Mouse (Mus musculus) inflammation-experienced regulatory T-cells, adult 6 months (primary cell): Measurements from ENCODE around the gene Arid1a. TPM values are rescaled to one million over a fixed set of nuclear protein-coding genes. Genes with fewer than 3 reads are reported as not detected.

Source experiments
- ATAC-seq: one replicate; pipeline ENCODE4 v1.8.0; 2017
- polyA plus RNA-seq, 3 experiments: library from polyadenylated mRNA; unstranded; fragments of 100-300 nt; shearing (Covaris generic); gene quantifications; one replicate each; pipeline ENCODE4 v1.2.1; 2017

The Arid1a gene
- polyA plus RNA-seq, 3 experiments from 2014 or later: 56.9 to 94.8 (median 76.7) TPM

- no peak for ATAC-seq
Observed at GRCm38 (mm10) chr4:133730122-133730521, 26.4 kb downstream of the Arid1a start.

- peak; percentile 78 for ATAC-seq
Observed at GRCm38 (mm10) chr4:133729541-133730093, 27.0 kb downstream of the Arid1a start.

GRCm38 (mm10) chr4:133729007-133729406 is 27.6 kb downstream of the Arid1a start:
- no peak for ATAC-seq

- ATAC-seq: no peak
Observed at GRCm38 (mm10) chr4:133728256-133728655, 28.3 kb downstream of the Arid1a start.

- peak; percentile 37 for ATAC-seq
Observed at GRCm38 (mm10) chr4:133725706-133726105, 30.9 kb downstream of the Arid1a start.

GRCm38 (mm10) chr4:133719791-133720190 is 36.8 kb downstream of the Arid1a start:
- ATAC-seq: no peak

- ATAC-seq: peak; percentile 51
Observed at GRCm38 (mm10) chr4:133712755-133713154, 43.8 kb downstream of the Arid1a start.

- ATAC-seq: no peak
Observed at GRCm38 (mm10) chr4:133711307-133712076, 45.1 kb downstream of the Arid1a start.

GRCm38 (mm10) chr4:133709395-133709794 is 47.2 kb downstream of the Arid1a start:
- ATAC-seq: no peak

- no peak for ATAC-seq
Observed at GRCm38 (mm10) chr4:133707464-133707863, 49.1 kb downstream of the Arid1a start.

- ATAC-seq: peak; percentile 97
Observed at GRCm38 (mm10) chr4:133706956-133707355, 49.6 kb downstream of the Arid1a start.

- no peak for ATAC-seq
Observed at GRCm38 (mm10) chr4:133705062-133705461, 51.5 kb downstream of the Arid1a start.

GRCm38 (mm10) chr4:133700905-133701368 is 55.6 kb downstream of the Arid1a start:
- no peak for ATAC-seq

- no peak for ATAC-seq
Observed at GRCm38 (mm10) chr4:133695363-133695762, 61.2 kb downstream of the Arid1a start.

GRCm38 (mm10) chr4:133690252-133690651 is 66.3 kb downstream of the Arid1a start:
- ATAC-seq: no peak

- ATAC-seq: peak; percentile 89
Observed at GRCm38 (mm10) chr4:133688417-133689067, 68.0 kb downstream of the Arid1a start.

- ATAC-seq: no peak
Observed at GRCm38 (mm10) chr4:133687126-133687525, 69.4 kb downstream of the Arid1a start.

GRCm38 (mm10) chr4:133686512-133686911 is 70.1 kb downstream of the Arid1a start:
- no peak for ATAC-seq

- ATAC-seq: no peak
Observed at GRCm38 (mm10) chr4:133680206-133680786, 76.3 kb downstream of the Arid1a start.

- ATAC-seq: no peak
Observed at GRCm38 (mm10) chr4:133679629-133680028, 76.9 kb downstream of the Arid1a start.

- ATAC-seq: no peak
Observed at GRCm38 (mm10) chr4:133677266-133677665, 79.3 kb downstream of the Arid1a start.

- ATAC-seq: no peak
Observed at GRCm38 (mm10) chr4:133676189-133676588, 80.4 kb downstream of the Arid1a start.

GRCm38 (mm10) chr4:133675594-133676016 is 81.0 kb downstream of the Arid1a start:
- no peak for ATAC-seq
